Mouse (Mus musculus) limb, embryonic 10.5 days (tissue): ENCODE data around the gene Dnah9. TPM values are rescaled to one million over a fixed set of nuclear protein-coding genes. Genes with fewer than 3 reads are reported as not detected.

Experiments used
- DNase-seq: peaks from one replicate; pipeline ENCODE4 v3.0.0-alpha.2; 2017; ENCODE audit warnings: low spot score
- H3K27ac ChIP-seq: fragments of 300-500 bp; sonication (generic); 2 replicates; pipeline ENCODE4 v1.5.1; 2016; ENCODE audit warnings: mild to moderate bottlenecking
- H3K27me3 ChIP-seq: fragments of 300-500 bp; sonication (generic); 2 replicates; pipeline ENCODE4 v1.6.1; 2016; ENCODE audit warnings: low read depth, mild to moderate bottlenecking; ENCODE audit not compliant: poor library complexity, severe bottlenecking
- H3K36me3 ChIP-seq: fragments of 300-500 bp; sonication (generic); 2 replicates; pipeline ENCODE4 v1.6.1; 2016; ENCODE audit warnings: mild to moderate bottlenecking, moderate library complexity
- H3K4me1 ChIP-seq: fragments of 300-500 bp; sonication (generic); 2 replicates; pipeline ENCODE4 v1.6.1; 2016
- H3K4me3 ChIP-seq: fragments of 300-500 bp; sonication (generic); 2 replicates; pipeline ENCODE4 v1.5.1; 2016; ENCODE audit warnings: mild to moderate bottlenecking, moderate library complexity
- H3K9me3 ChIP-seq: fragments of 300-500 bp; sonication (generic); replicated peaks from 2 replicates; pipeline ENCODE4 v1.6.1; 2016; ENCODE audit warnings: mild to moderate bottlenecking
- WGBS: fragments of 180-500 bp; shearing (Covaris S2); methylation state at CpG from one replicate; pipeline ENCODE4 v1.1.7; 2016; 5-methylcytosine and 5-hydroxymethylcytosine counted together
- polyA plus RNA-seq: library from polyadenylated mRNA; unstranded; fragments of >200 nt; fragmentation: Nextera tagmentation; extraction: Ambion mirVana; gene quantifications from 2 replicates; pipeline ENCODE4 v1.2.1, GENCODE M21; 2016

Dnah9 gene
- polyA plus RNA-seq, 1 experiment from 2014 or later: not detected

- Histone ChIP-seq H3K27ac (no peak overlapping the region), H3K4me3 (no peak overlapping the region), H3K9me3 (no peaks in the 10 kb centered on the region), H3K36me3 (no peaks in the 10 kb centered on the region), H3K4me1 (no peaks in the 10 kb centered on the region), H3K27me3 (no peaks in the 10 kb centered on the region)
- WGBS: 85% methylated on average over 2 of the region's 2 CpGs
- DNase-seq: no peak
These were observed 264.4 kb downstream of the Dnah9 start for GRCm38 (mm10) chr11:65903944-65904343.

GRCm38 (mm10) chr11:65881465-65881864 is 286.9 kb downstream of the Dnah9 start:
- Histone ChIP-seq H3K27me3 (no peaks in the 10 kb centered on the region), H3K4me1 (no peaks in the 10 kb centered on the region), H3K36me3 (no peaks in the 10 kb centered on the region), H3K4me3 (no peak overlapping the region), H3K27ac (no peak overlapping the region), H3K9me3 (no peaks in the 10 kb centered on the region)
- no peak for DNase-seq
- 89% methylated on average over 2 of the region's 2 CpGs for WGBS

GRCm38 (mm10) chr11:65877146-65877775 is 291.1 kb downstream of the Dnah9 start:
- WGBS: 43% methylated on average over 1 of the region's 1 CpGs
- no peak overlapping the region for H3K27ac ChIP-seq
- no peaks in the 10 kb centered on the region for H3K9me3 ChIP-seq
- H3K36me3 ChIP-seq: no peaks in the 10 kb centered on the region
- DNase-seq: no peak
- H3K27me3 ChIP-seq: no peaks in the 10 kb centered on the region
- no peaks in the 10 kb centered on the region for H3K4me1 ChIP-seq
- H3K4me3 ChIP-seq: no peak overlapping the region

GRCm38 (mm10) chr11:65861476-65861875 is 306.9 kb downstream of the Dnah9 start:
- H3K4me1 ChIP-seq: no peaks in the 10 kb centered on the region
- DNase-seq: no peak
- no peaks in the 10 kb centered on the region for H3K9me3 ChIP-seq
- no peaks in the 10 kb centered on the region for H3K36me3 ChIP-seq
- no peaks in the 10 kb centered on the region for H3K27me3 ChIP-seq
- no peak overlapping the region for H3K27ac ChIP-seq
- H3K4me3 ChIP-seq: no peak overlapping the region
- 43% methylated on average over 4 of the region's 4 CpGs for WGBS

GRCm38 (mm10) chr11:65852066-65852465 is 316.3 kb downstream of the Dnah9 start:
- WGBS: 17% methylated on average over 1 of the region's 1 CpGs
- Histone ChIP-seq H3K27me3 (no peaks in the 10 kb centered on the region), H3K27ac (no peak overlapping the region), H3K4me1 (no peaks in the 10 kb centered on the region), H3K36me3 (no peaks in the 10 kb centered on the region), H3K9me3 (no peaks in the 10 kb centered on the region), H3K4me3 (no peak overlapping the region)
- no peak for DNase-seq

GRCm38 (mm10) chr11:65846446-65846845 is 321.9 kb downstream of the Dnah9 start:
- 75% methylated on average over 5 of the region's 5 CpGs for WGBS
- Histone ChIP-seq H3K4me1 (no peaks in the 10 kb centered on the region), H3K36me3 (no peaks in the 10 kb centered on the region), H3K27me3 (no peaks in the 10 kb centered on the region), H3K27ac (no peak overlapping the region), H3K9me3 (no peaks in the 10 kb centered on the region), H3K4me3 (no peak overlapping the region)
- DNase-seq: no peak

- Histone ChIP-seq H3K9me3 (no peaks in the 10 kb centered on the region), H3K4me1 (0 out of 2 replicates have a peak, but pooled peaks cover 5% of the 10 kb centered on the region), H3K36me3 (no peaks in the 10 kb centered on the region), H3K27me3 (no peaks in the 10 kb centered on the region), H3K27ac (no peak overlapping the region), H3K4me3 (no peak overlapping the region)
- no peak for DNase-seq
- 63% methylated on average over 8 of the region's 8 CpGs for WGBS
These were observed 329.4 kb downstream of the Dnah9 start for GRCm38 (mm10) chr11:65838999-65839398.

- no peak for DNase-seq
- no peak overlapping the region for H3K4me3 ChIP-seq
- no peaks in the 10 kb centered on the region for H3K27me3 ChIP-seq
- H3K36me3 ChIP-seq: peaks cover 39% of the 10 kb centered on the region
- H3K27ac ChIP-seq: no peak overlapping the region
- no peaks in the 10 kb centered on the region for H3K9me3 ChIP-seq
- WGBS: 91% methylated on average over 3 of the region's 3 CpGs
- no peaks in the 10 kb centered on the region for H3K4me1 ChIP-seq
These were observed 343.8 kb downstream of the Dnah9 start for GRCm38 (mm10) chr11:65824556-65824955.

- peaks cover 7% of the 10 kb centered on the region; the same call in 1 of the 2 replicates for H3K4me1 ChIP-seq
- DNase-seq: peak; percentile 72
- 11% methylated on average over 7 of the region's 7 CpGs for WGBS
- peaks cover 34% of the 10 kb centered on the region for H3K36me3 ChIP-seq
- no peak overlapping the region for H3K27ac ChIP-seq
- H3K4me3 ChIP-seq: no peak overlapping the region
- H3K27me3 ChIP-seq: no peaks in the 10 kb centered on the region
- H3K9me3 ChIP-seq: no peaks in the 10 kb centered on the region
These were observed 347.5 kb downstream of the Dnah9 start for GRCm38 (mm10) chr11:65820877-65821276.

- Histone ChIP-seq H3K4me3 (no peak overlapping the region), H3K9me3 (no peaks in the 10 kb centered on the region), H3K36me3 (peaks cover 39% of the 10 kb centered on the region), H3K27ac (no peak overlapping the region), H3K4me1 (peaks cover 8% of the 10 kb centered on the region; the same call in 1 of the 2 replicates), H3K27me3 (no peaks in the 10 kb centered on the region)
- WGBS: 79% methylated on average over 5 of the region's 5 CpGs
- DNase-seq: no peak
These were observed 348.1 kb downstream of the Dnah9 start for GRCm38 (mm10) chr11:65820280-65820679.

- H3K27me3 ChIP-seq: no peaks in the 10 kb centered on the region
- H3K9me3 ChIP-seq: no peaks in the 10 kb centered on the region
- no peak overlapping the region for H3K27ac ChIP-seq
- H3K4me3 ChIP-seq: no peak overlapping the region
- H3K4me1 ChIP-seq: peaks cover 8% of the 10 kb centered on the region; the same call in 1 of the 2 replicates
- DNase-seq: no peak
- 86% methylated on average over 1 of the region's 1 CpGs for WGBS
- peaks cover 41% of the 10 kb centered on the region for H3K36me3 ChIP-seq
These were observed 350.2 kb downstream of the Dnah9 start for GRCm38 (mm10) chr11:65818193-65818592.

GRCm38 (mm10) chr11:65816237-65816636 is 352.1 kb downstream of the Dnah9 start:
- Histone ChIP-seq H3K4me1 (peaks cover 17% of the 10 kb centered on the region), H3K4me3 (no peak overlapping the region), H3K36me3 (peaks cover 31% of the 10 kb centered on the region), H3K27ac (no peak overlapping the region; the same call in 1 of the 2 replicates), H3K27me3 (no peaks in the 10 kb centered on the region), H3K9me3 (no peaks in the 10 kb centered on the region)
- DNase-seq: no peak
- 60% methylated on average over 6 of the region's 6 CpGs for WGBS

GRCm38 (mm10) chr11:65814381-65814780 is 354.0 kb downstream of the Dnah9 start:
- peaks cover 28% of the 10 kb centered on the region for H3K36me3 ChIP-seq
- no peak overlapping the region for H3K27ac ChIP-seq
- H3K27me3 ChIP-seq: no peaks in the 10 kb centered on the region
- H3K9me3 ChIP-seq: no peaks in the 10 kb centered on the region
- no peak overlapping the region for H3K4me3 ChIP-seq
- DNase-seq: no peak
- peaks cover 17% of the 10 kb centered on the region for H3K4me1 ChIP-seq
- 93% methylated on average over 9 of the region's 9 CpGs for WGBS

GRCm38 (mm10) chr11:65812088-65812487 is 356.3 kb downstream of the Dnah9 start:
- H3K27ac ChIP-seq: no peak overlapping the region
- no peak overlapping the region for H3K4me3 ChIP-seq

More at GRCm38 (mm10) chr11:65812088-65812487, 356.3 kb downstream of the Dnah9 start:
- DNase-seq: no peak
- H3K27me3 ChIP-seq: no peaks in the 10 kb centered on the region
- H3K4me1 ChIP-seq: peaks cover 22% of the 10 kb centered on the region
- H3K9me3 ChIP-seq: no peaks in the 10 kb centered on the region
- WGBS: 41% methylated on average over 5 of the region's 5 CpGs
- H3K36me3 ChIP-seq: peaks cover 23% of the 10 kb centered on the region
